Mouse (Mus musculus) CD4-positive, CD25-positive, alpha-beta regulatory T cell, adult 9 weeks (primary cell): ENCODE results near the gene Snx22. TPM values are rescaled to one million over a fixed set of nuclear protein-coding genes. Genes with fewer than 3 reads are reported as not detected.

Experiments
- polyA plus RNA-seq: library from polyadenylated mRNA; unstranded; fragments of 100-300 nt; shearing (Covaris generic); gene quantifications from one replicate; pipeline ENCODE4 v1.2.1, GENCODE M21; 2017

Snx22 gene
- 1.1 TPM for polyA plus RNA-seq

DNA sequence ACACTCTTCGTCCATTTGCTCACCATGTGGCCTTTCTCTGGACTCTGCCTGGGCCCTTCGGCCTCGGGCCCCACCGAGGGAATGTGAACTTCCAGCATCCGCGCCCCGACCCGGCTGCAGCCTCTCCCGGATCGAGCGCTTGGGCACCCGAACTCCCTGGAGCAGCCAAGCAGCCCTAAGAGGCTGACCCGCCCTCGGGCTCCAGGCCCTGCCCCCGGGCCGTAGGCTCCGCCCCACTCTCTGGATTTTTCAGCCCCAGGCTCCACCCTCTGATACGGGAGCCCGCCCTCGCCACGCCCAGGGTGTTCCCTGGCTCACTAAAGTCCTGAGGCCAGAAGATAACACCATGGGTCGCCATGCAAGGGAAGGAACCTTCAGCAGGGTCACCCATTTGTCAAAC, at the start of gene Snx22:
Gene Snx22 (minus strand): TSS at position 137 of the 400 bp plus-strand sequence.

GRCm38 (mm10) chr9:66059583-66060307, 9.8 kb downstream of the Snx22 start, which contains the start of gene Ppib:
Gene Ppib (plus strand): TSS chr9:66060222.

Other genes with a start within 250 kb of the Snx22 start
- gene Zfp609, start 242.2 kb downstream of the Snx22 start, polyA plus RNA-seq: 2.1 TPM
- gene Pclaf, start 179.5 kb downstream of the Snx22 start, polyA plus RNA-seq: 9.3 TPM
- 45.3 TPM for gene Trip4, start 160.9 kb downstream of the Snx22 start, polyA plus RNA-seq
- 49.7 TPM for gene Csnk1g1, start 160.8 kb downstream of the Snx22 start, polyA plus RNA-seq
- gene Ppib, start 9.5 kb downstream of the Snx22 start, polyA plus RNA-seq: 407 TPM
- 157 TPM for gene Snx1, start 56.9 kb upstream of the Snx22 start, polyA plus RNA-seq
- 146 TPM for gene Ciao2a, start 56.9 kb upstream of the Snx22 start, polyA plus RNA-seq
- gene Dapk2, start 88.5 kb upstream of the Snx22 start, polyA plus RNA-seq: 0.33 TPM